Mouse (Mus musculus) lung, adult 2 months (tissue): ENCODE results near the gene As3mt. TPM values are rescaled to one million over a fixed set of nuclear protein-coding genes. Genes with fewer than 3 reads are reported as not detected.
"Not testable (repeated sequence)": the region's sequence is repeated elsewhere in the genome, so short reads cannot be mapped to it uniquely, and the experiment has no call there.

ENCODE experiments used
- DNase-seq: peaks from one replicate; pipeline ENCODE4 v3.0.0; 2022
- H3K4me1 ChIP-seq: fragments of 200-500 bp; 2 replicates; pipeline ENCODE4 v1.6.1; 2011; ENCODE audit warnings: low read length; ENCODE audit not compliant: control insufficient read depth, insufficient read depth
- H3K4me3 ChIP-seq: fragments of 200-500 bp; replicated peaks from 2 replicates; pipeline ENCODE3; 2011; ENCODE audit warnings: low read depth, mild to moderate bottlenecking, control low read depth, low read length; ENCODE audit errors: extremely low read depth
- CTCF ChIP-seq: fragments of 200-500 bp; IDR thresholded peaks from 2 replicates; pipeline ENCODE4 v1.5.1; 2011; ENCODE audit warnings: mild to moderate bottlenecking, low read length, control low read depth; ENCODE audit not compliant: insufficient read depth
- POLR2A ChIP-seq: fragments of 200-500 bp; IDR thresholded peaks from 2 replicates; pipeline ENCODE4 v1.6.1; 2011; ENCODE audit warnings: low read depth, mild to moderate bottlenecking, control low read depth, low read length, borderline replicate concordance; ENCODE audit errors: extremely low read depth
- WGBS: fragments of 180-500 bp; shearing (Covaris S2); methylation state at CpG from one replicate; pipeline ENCODE4 v1.1.7; 2018; 5-methylcytosine and 5-hydroxymethylcytosine counted together
- polyA plus RNA-seq: library from polyadenylated mRNA; depleted of rRNA; stranded (reverse); fragments of >200 nt; gene quantifications from 2 replicates; pipeline ENCODE4 v1.2.3, GENCODE M21; 2012

As3mt gene
- polyA plus RNA-seq, 1 experiment: 14.9 TPM

DNA sequence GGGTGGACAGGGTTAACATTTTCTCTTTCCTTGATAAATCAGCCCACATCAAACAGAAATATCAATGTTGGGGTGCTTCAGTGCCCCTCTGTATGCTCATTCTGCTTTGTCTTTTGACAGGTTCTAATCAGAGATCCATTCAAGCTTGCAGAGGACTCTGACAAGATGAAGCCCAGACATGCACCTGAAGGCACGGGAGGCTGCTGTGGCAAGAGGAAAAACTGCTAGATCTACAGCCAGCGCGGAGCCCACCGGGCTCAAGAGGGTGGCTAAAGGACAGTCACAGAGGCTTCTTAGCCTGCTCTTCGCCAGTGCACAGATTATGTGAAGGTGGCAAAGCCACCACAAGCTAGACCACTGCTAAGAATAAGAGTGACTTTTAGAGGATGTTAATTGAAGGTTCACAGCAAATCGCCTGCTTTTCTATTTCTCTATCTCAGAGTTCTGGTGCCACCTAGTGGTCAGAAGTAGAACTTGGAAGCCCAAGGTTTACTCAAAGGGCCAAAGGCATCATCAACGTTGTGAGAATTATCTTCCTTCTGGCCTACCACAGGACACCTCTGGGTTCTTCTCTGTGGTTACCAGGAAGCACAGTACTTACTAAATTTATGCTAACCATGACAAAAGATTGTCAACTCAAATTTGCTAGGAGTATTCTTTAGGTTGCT, 33.2 kb downstream of the As3mt start:
- WGBS: 56% methylated on average over 7 of the region's 7 CpGs
- H3K4me1 ChIP-seq: no peaks in the 10 kb centered on the region
- no peak overlapping the region for H3K4me3 ChIP-seq
- TF ChIP-seq POLR2A: no peak
- peak; percentile 44; the same call in 1 of the 2 replicates for TF ChIP-seq CTCF
- peak; percentile 41 for DNase-seq

DNA sequence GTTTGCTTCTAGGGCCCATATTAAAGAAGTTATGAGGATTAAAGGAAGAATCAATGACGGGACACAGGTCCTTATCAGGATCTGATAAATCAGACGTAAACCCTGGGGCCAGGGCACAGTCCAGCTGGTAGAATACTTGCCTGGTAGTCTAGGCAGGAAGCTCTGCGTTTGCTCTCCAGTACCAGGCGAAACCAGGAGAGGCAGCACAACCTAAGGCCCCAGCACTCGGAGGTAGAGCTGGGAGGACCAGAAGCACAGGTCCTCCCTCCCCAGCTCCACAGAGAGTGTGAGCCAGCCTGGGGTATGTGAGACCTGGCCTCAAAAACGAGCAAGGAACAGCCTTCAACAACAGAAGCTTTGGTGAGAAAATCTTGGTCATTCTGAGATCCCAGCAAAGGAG, 34.3 kb downstream of the As3mt start:
- DNase-seq: no peak
- 45% methylated on average over 6 of the region's 6 CpGs for WGBS
- TF ChIP-seq POLR2A (no peak), CTCF (no peak)
- Histone ChIP-seq H3K4me3 (no peak overlapping the region), H3K4me1 (no peaks in the 10 kb centered on the region)

DNA sequence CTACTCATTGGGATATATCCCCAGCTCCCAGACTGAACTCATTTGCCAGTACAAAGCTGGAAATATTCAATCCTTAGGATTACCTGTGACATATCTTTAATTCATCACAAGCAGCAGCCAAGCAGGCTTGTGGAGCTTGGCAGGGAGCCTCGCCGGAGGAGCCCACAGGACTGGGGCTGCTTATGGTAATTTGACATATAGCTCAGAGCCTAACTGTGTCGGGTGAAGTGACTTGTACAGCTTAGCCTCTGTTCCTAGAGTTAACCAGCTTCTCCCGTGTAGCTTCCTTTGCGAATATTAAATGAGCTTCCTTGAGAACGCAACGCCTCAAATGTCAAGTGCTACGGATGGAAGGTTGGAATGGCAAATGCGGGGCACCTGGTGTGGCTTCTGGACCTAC, 37.4 kb downstream of the As3mt start:
- TF ChIP-seq POLR2A (no peak), CTCF (no peak)
- 68% methylated on average over 9 of the region's 9 CpGs for WGBS
- no peaks in the 10 kb centered on the region for H3K4me1 ChIP-seq
- no peak for DNase-seq
- H3K4me3 ChIP-seq: no peak overlapping the region

DNA sequence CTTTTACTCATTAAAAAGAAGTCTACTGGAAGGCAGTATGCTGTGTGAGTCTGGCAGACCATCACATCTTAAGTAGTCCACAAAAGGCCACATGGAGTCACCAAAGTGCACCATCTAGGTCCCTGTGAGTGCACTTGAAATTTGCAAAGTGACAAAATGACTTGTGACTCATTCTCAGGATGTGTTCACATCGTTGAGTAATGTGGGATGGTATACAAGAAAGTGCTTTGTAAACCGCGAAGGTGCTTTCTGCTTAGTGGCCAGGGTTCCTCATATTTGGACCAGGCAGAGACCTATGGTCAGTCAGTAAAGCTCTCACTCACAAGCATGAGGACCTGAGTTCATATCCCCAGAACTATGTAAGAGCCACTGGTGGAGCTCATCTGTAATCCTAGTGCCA, 40.5 kb downstream of the As3mt start:
- DNase-seq: no peak
- Histone ChIP-seq H3K4me3 (no peak overlapping the region), H3K4me1 (no peaks in the 10 kb centered on the region)
- 64% methylated on average over 3 of the region's 3 CpGs for WGBS
- TF ChIP-seq POLR2A: no peak
- TF ChIP-seq CTCF: no peak

DNA sequence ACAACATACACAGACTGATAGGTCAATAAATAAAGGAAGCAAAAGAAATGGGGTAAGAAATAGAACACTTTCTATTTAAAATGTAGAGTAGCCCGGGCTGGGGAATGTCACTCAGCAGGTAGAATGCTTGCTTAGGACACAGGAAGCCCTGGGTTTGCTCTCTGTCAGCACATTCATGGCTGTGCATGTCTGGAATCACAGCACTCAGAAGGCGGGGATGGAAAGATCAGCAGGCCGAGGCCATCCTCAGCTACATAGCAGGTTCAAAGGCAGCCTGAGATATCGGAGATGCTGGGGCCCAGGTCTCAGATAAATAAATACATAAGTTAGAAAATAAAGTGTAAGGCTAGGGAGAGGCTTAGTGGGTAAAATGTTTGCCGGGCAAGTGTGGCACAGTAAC, 45.0 kb downstream of the As3mt start:
- Histone ChIP-seq H3K4me1 (no peaks in the 10 kb centered on the region), H3K4me3 (no peak overlapping the region)
- no peak for DNase-seq
- WGBS: 79% methylated on average over 5 of the region's 5 CpGs
- TF ChIP-seq POLR2A (no peak), CTCF (no peak)

DNA sequence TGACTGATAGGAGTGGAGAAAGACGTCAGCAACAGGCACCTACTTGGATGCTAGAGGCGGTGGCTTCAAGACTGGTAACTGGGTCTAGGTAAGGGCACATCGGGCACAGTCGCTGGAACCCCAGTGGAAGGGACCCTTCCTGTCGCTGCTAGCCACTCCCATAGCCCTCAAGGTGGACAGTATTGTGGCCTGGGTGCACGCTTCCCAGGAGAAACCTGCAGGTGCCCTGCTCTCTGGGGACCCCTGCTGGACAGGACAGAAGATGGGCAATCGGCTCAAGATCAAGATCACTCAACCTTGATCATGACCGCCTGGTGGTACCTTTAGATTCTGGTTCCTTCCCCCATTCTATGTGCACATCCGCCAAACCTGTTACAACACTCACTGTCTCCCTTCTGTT, 47.8 kb downstream of the As3mt start:
- 47% methylated on average over 9 of the region's 9 CpGs for WGBS
- H3K4me3 ChIP-seq: no peak overlapping the region
- no peaks in the 10 kb centered on the region for H3K4me1 ChIP-seq
- DNase-seq: peak; percentile 54
- TF ChIP-seq CTCF: peak; percentile 71
- no peak for TF ChIP-seq POLR2A

DNA sequence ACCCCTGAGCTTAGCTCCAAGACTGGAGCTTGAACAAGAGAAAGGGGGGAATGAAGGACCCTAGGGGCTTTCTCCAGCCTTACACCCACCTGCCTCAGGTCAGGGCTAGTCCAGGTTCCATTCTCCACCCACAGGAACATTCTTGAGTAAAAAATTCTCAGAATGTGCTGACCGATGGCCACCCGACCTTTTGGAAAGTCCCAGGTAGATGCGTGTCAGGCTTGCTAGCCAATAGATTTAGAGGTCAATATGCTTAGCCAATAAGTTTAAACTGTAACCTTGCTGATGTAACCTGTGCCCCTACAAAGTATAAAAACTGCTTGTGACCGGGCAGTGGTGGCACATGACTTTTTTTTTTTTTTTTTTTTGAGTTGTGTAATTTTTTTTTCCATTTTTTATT, 49.0 kb downstream of the As3mt start:
- Histone ChIP-seq H3K4me1 (no peaks in the 10 kb centered on the region), H3K4me3 (no peak overlapping the region)
- no peak for TF ChIP-seq POLR2A
- TF ChIP-seq CTCF: no peak
- 80% methylated on average over 4 of the region's 4 CpGs for WGBS
- no peak for DNase-seq

DNA sequence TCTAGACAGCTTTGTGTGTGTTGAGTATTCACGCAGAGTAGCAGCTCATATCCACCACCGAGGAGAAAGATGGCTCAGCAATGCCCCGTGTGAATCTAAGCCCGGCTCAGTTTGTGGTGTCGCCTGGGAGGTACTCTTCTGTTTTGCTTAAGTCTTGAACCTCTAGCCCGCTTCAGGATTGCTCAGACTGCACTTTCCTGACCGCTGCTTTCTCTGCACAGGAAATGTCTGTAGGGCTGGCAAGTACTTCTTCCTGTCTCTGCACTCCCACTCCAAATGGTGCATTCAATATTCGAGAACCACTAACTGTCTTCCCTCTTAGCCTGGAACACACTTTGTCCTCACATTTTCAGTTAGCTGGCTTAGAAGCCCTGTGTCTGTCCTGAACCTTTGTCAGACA, 51.8 kb downstream of the As3mt start:
- WGBS: 40% methylated on average over 8 of the region's 8 CpGs
- DNase-seq: no peak
- no peak overlapping the region for H3K4me3 ChIP-seq
- no peak for TF ChIP-seq POLR2A
- no peak for TF ChIP-seq CTCF
- peaks cover 7% of the 10 kb centered on the region; the same call in 1 of the 2 replicates for H3K4me1 ChIP-seq

DNA sequence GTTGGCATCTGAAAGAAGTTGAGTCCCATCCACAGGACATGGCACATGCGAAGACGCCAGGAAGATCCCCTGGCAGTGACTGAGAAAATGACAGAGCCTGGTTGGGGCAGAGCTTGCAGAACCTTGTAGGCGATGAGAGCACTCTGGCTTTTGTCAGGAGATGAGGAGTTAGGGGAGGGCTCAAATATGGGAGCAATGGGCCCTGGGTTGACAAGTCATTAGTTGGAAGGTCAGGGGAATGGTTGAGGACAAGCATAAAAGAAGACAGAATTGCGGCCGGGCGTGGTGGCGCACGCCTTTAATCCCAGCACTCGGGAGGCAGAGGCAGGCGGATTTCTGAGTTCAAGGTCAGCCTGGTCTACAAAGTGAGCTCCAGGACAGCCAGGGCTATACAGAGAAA, 52.7 kb downstream of the As3mt start:
- not testable (repeated sequence) for DNase-seq, H3K4me3 ChIP-seq, H3K4me1 ChIP-seq
- WGBS: 87% methylated on average over 10 of the region's 10 CpGs

DNA sequence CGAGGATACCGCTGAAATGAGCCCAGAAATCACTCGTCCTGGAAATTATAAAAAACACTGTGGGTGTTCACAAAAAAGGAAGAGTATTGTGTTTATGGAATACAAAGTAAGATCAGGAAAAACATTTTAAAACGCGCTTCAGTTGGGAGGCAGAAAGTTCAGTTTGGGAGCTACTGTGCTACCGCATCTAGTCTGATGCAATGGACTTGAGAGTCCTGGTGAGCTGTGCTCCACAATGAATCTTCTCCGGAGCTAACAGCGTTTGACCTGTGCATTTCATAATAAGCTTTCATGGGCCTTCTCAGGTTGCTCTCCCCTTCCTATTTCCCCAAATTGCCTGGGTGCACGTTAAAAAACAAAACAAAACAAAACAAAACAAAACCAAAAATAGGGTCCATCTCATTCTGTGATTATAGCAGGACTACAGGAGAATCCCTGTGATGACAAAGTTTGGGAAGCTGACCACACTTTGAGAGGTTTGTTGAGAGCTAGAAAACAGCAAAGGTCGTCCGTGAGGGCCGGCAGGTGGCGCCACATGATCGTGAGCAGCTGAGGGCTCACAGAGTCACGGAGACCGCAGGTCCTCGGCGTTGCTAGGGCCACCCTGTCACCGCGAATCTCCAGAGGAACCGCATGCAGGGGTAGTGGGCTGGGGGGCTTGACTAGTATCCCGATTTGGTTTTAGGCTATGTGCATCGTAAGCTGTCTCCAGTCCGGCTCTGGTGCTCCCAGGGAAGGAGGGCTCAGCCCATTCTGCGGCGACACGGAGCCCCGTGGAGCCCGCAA, 53.3 kb downstream of the As3mt start:
- peaks cover 7% of the 10 kb centered on the region; the same call in 1 of the 2 replicates for H3K4me1 ChIP-seq
- TF ChIP-seq POLR2A (no peak), CTCF (peak; percentile 85)
- H3K4me3 ChIP-seq: peak overlapping the region; percentile 67
- DNase-seq: peak; percentile 83
- WGBS: 17% methylated on average over 29 of the region's 29 CpGs
